In the genomic region with DNA sequence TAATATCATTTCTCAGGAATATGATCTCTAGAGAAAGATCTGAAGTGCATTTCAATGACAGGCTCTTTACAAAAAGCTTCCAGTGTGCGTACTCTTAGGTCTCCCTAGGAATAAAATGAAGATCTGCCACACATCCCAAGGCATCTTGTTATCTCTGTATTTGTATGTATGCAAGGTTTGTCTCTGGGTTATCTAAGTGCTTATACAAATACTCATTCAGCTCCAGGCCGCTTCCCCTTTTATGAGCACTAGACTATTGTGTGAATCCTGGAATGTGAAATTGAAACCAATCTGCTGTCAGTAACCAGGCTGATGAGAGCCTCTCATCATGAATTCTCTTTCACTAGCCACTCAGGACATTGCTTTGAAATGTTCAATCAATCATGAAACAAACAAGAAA, we compare ENCODE assay signal across 28 mouse cellular contexts.
DNase-seq lines count a peak whose midpoint lies in the region; ATAC-seq lines count a peak whose summit lies in the region.
"Had no signal": no experiment of that assay in that cellular context is flagged by ENCODE, and none has a peak within 500 bp of the region (broad histone marks: within the 10 kb centered on the region; RNA-seq: fewer than 3 reads in every experiment).

No protein-coding gene starts in this region.

- no peak overlapping the region for H3K9ac ChIP-seq in hindbrain, embryonic 13.5 days
- H3K9ac ChIP-seq in midbrain, embryonic 16.5 days (ENCODE audit: low read depth, low read length): no peak overlapping the region
- no peak overlapping the region for H3K9ac ChIP-seq in neural tube, embryonic 15.5 days (replicated peaks)
- H3K9ac ChIP-seq: embryonic facial prominence, embryonic 12.5 days; embryonic facial prominence, embryonic 15.5 days; heart, embryonic 13.5 days; hindbrain, embryonic 12.5 days had no signal

- no peaks in the 10 kb centered on the region for H3K27me3 ChIP-seq in hindbrain, embryonic 13.5 days
- H3K27me3 ChIP-seq in hindbrain, embryonic 10.5 days (ENCODE audit: insufficient read depth, poor library complexity, severe bottlenecking): no peaks in the 10 kb centered on the region
- H3K27me3 ChIP-seq in midbrain, embryonic 16.5 days (ENCODE audit: control insufficient read depth, insufficient read depth, low read depth, low read length): no peaks in the 10 kb centered on the region
- no peaks in the 10 kb centered on the region for H3K27me3 ChIP-seq in neural tube, embryonic 15.5 days (replicated peaks)
- H3K27me3 ChIP-seq: CH12.LX; embryonic facial prominence, embryonic 12.5 days; embryonic facial prominence, embryonic 15.5 days; heart, embryonic 13.5 days; hindbrain, embryonic 12.5 days had no signal

- H3K4me1 ChIP-seq in hindbrain, embryonic 13.5 days (replicated peaks): no peaks in the 10 kb centered on the region
- H3K4me1 ChIP-seq in hindbrain, embryonic 10.5 days (replicated peaks): no peaks in the 10 kb centered on the region
- peaks cover 3% of the 10 kb centered on the region; the same call in 1 of the 2 replicates for H3K4me1 ChIP-seq in midbrain, embryonic 16.5 days (ENCODE audit: control insufficient read depth, insufficient read depth, low read length)
- no peaks in the 10 kb centered on the region for H3K4me1 ChIP-seq in neural tube, embryonic 15.5 days
- H3K4me1 ChIP-seq: embryonic facial prominence, embryonic 12.5 days; embryonic facial prominence, embryonic 15.5 days; heart, embryonic 10.5 days; heart, embryonic 13.5 days; hindbrain, embryonic 12.5 days had no signal

- no peak for ATAC-seq in hindbrain, embryonic 13.5 days (ENCODE audit: low FRiP score)
- ATAC-seq in midbrain, embryonic 16.5 days: 0 out of 2 replicates have a peak, but pooled peaks have one; percentile 51
- no peak for ATAC-seq in neural tube, embryonic 15.5 days (ENCODE audit: low FRiP score)
- ATAC-seq: forebrain, embryonic 16.5 days; hindbrain, embryonic 16.5 days had no signal

- no peak overlapping the region for H3K4me3 ChIP-seq in hindbrain, embryonic 13.5 days
- no peak overlapping the region for H3K4me3 ChIP-seq in hindbrain, embryonic 10.5 days
- no peak overlapping the region for H3K4me3 ChIP-seq in midbrain, embryonic 16.5 days (ENCODE audit: low read depth, low read length)
- H3K4me3 ChIP-seq in neural tube, embryonic 15.5 days (replicated peaks): no peak overlapping the region
- H3K4me3 ChIP-seq: embryonic facial prominence, embryonic 12.5 days; embryonic facial prominence, embryonic 15.5 days; heart, adult 2 months; heart, embryonic 10.5 days; heart, embryonic 13.5 days; hindbrain, embryonic 12.5 days had no signal

- no peak for DNase-seq in hindbrain, embryonic 10.5 days (ENCODE audit: low spot score)
- peak; percentile 6 for DNase-seq in retina, postnatal 1 day
- no peak for DNase-seq in retina, embryonic 14.5 days (ENCODE audit: low spot score)
- DNase-seq in right cerebral cortex, adult 18-20 months: no peak
- DNase-seq: adrenal gland, adult 2 months; adrenal gland, postnatal 14 days; B cell, adult 2 months; cerebellum, adult 11-12 months; cerebellum, adult 8-10 months; cerebellum, postnatal 10 days; cerebellum, postnatal 36 days; gastrocnemius, postnatal 10 days; gastrocnemius, postnatal 36 days; heart, adult 2 months; heart, postnatal 14 days; heart, postnatal 4 days had no signal

- 61% methylated on average over 2 of the region's 2 CpGs for WGBS in hindbrain, embryonic 13.5 days
- 76% methylated on average over 2 of the region's 2 CpGs for WGBS in hindbrain, embryonic 10.5 days
- 52% methylated on average over 2 of the region's 2 CpGs for WGBS in midbrain, embryonic 16.5 days
- WGBS in neural tube, embryonic 15.5 days: 67% methylated on average over 2 of the region's 2 CpGs

- no peaks in the 10 kb centered on the region for H3K36me3 ChIP-seq in hindbrain, embryonic 13.5 days
- no peaks in the 10 kb centered on the region for H3K36me3 ChIP-seq in hindbrain, embryonic 10.5 days
- H3K36me3 ChIP-seq in midbrain, embryonic 16.5 days (ENCODE audit: control insufficient read depth, insufficient read depth, low read length): no peaks in the 10 kb centered on the region
- H3K36me3 ChIP-seq in neural tube, embryonic 15.5 days: no peaks in the 10 kb centered on the region
- H3K36me3 ChIP-seq: embryonic facial prominence, embryonic 12.5 days; embryonic facial prominence, embryonic 15.5 days; G1E; heart, embryonic 10.5 days; heart, embryonic 13.5 days; hindbrain, embryonic 12.5 days had no signal

- no peak overlapping the region for H3K4me2 ChIP-seq in hindbrain, embryonic 13.5 days
- H3K4me2 ChIP-seq in midbrain, embryonic 16.5 days (ENCODE audit: low read length): no peak overlapping the region
- H3K4me2 ChIP-seq in neural tube, embryonic 15.5 days: no peak overlapping the region
- H3K4me2 ChIP-seq: embryonic facial prominence, embryonic 12.5 days; embryonic facial prominence, embryonic 15.5 days; heart, embryonic 13.5 days; hindbrain, embryonic 12.5 days had no signal

- H3K9me3 ChIP-seq in hindbrain, embryonic 13.5 days: no peaks in the 10 kb centered on the region
- no peaks in the 10 kb centered on the region for H3K9me3 ChIP-seq in hindbrain, embryonic 10.5 days
- H3K9me3 ChIP-seq in midbrain, embryonic 16.5 days (replicated peaks; ENCODE audit: control insufficient read depth, low read length, poor library complexity, severe bottlenecking): no peaks in the 10 kb centered on the region
- no peaks in the 10 kb centered on the region for H3K9me3 ChIP-seq in neural tube, embryonic 15.5 days (replicated peaks)
- H3K9me3 ChIP-seq: embryonic facial prominence, embryonic 12.5 days; embryonic facial prominence, embryonic 15.5 days; G1E; heart, embryonic 10.5 days; heart, embryonic 13.5 days; hindbrain, embryonic 12.5 days had no signal

- H3K27ac ChIP-seq in hindbrain, embryonic 13.5 days: peak overlapping the region; percentile 50; the same call in 1 of the 2 replicates
- H3K27ac ChIP-seq in hindbrain, embryonic 10.5 days: no peak overlapping the region
- peak overlapping the region; percentile 23; the same call in 1 of the 2 replicates for H3K27ac ChIP-seq in midbrain, embryonic 16.5 days (ENCODE audit: low read length)
- H3K27ac ChIP-seq in neural tube, embryonic 15.5 days (replicated peaks): no peak overlapping the region
- H3K27ac ChIP-seq: embryonic facial prominence, embryonic 12.5 days; embryonic facial prominence, embryonic 15.5 days; heart, adult 2 months; heart, embryonic 10.5 days; heart, embryonic 13.5 days; hindbrain, embryonic 12.5 days had no signal

Comparison
In these comparisons a context has a peak if more than half of its experiments do, and no peak if none do; other contexts are left out.
1. H3K27ac ChIP-seq: peak in hindbrain, embryonic 13.5 days (single experiment) and midbrain, embryonic 16.5 days (single experiment); none in hindbrain, embryonic 10.5 days (single experiment) and neural tube, embryonic 15.5 days (single experiment).